Mouse (Mus musculus) CH12.LX (cell line): ENCODE measurements around the gene Ifi211. TPM values are rescaled to one million over a fixed set of nuclear protein-coding genes. Genes with fewer than 3 reads are reported as not detected.
"Not testable (repeated sequence)": the region's sequence is repeated elsewhere in the genome, so short reads cannot be mapped to it uniquely, and the experiment has no call there.

Experiments used
- DNase-seq: peaks from one replicate; pipeline ENCODE4 v3.0.0-alpha.2; 2013; ENCODE audit errors: extremely low read depth
- H3K27ac ChIP-seq: 2 replicates; pipeline ENCODE4 v1.5.1; 2012; ENCODE audit warnings: low read depth, mild to moderate bottlenecking, control low read depth, moderate library complexity; ENCODE audit not compliant: insufficient read depth
- H3K27me3 ChIP-seq: replicated peaks from 2 replicates; pipeline ENCODE3; 2012; ENCODE audit warnings: inconsistent platforms
- H3K36me3 ChIP-seq, 2 experiments: replicated peaks in 1 of 2; 2 replicates each; pipeline versions ENCODE3 to v1.6.1; 2012; ENCODE audit warnings: inconsistent platforms in 1 of 2, low read length in 1 of 2, mild to moderate bottlenecking in 1 of 2, mixed read lengths in 1 of 2, moderate library complexity in 1 of 2; ENCODE audit not compliant: control insufficient read depth in 1 of 2, insufficient read depth in 1 of 2
- H3K4me1 ChIP-seq, 2 experiments: 2 replicates each; pipeline ENCODE4 v1.6.1; 2012; ENCODE audit warnings: inconsistent platforms in 1 of 2, moderate library complexity in 1 of 2; ENCODE audit not compliant: insufficient read depth in 2 of 2, control insufficient read depth in 1 of 2
- H3K4me2 ChIP-seq: 2 replicates; pipeline ENCODE4 v1.6.1; 2012; ENCODE audit warnings: low read depth, mild to moderate bottlenecking, control low read depth; ENCODE audit not compliant: poor library complexity, insufficient read depth, severe bottlenecking
- H3K4me3 ChIP-seq, 3 experiments: fragments of 150-350 bp in 1 of 3; sonication (generic) in 1 of 3; replicated peaks in 1 of 3; 2 replicates each; pipeline versions ENCODE3 to v1.5.1; 2011 to 2012; ENCODE audit warnings: low read depth in 2 of 3, low read length in 2 of 3, mild to moderate bottlenecking in 2 of 3, moderate library complexity in 2 of 3, control low read depth in 1 of 3, improper control_type of control experiment in 1 of 3, inconsistent platforms in 1 of 3, mixed read lengths in 1 of 3; ENCODE audit not compliant: poor library complexity in 1 of 3
- H3K79me2 ChIP-seq: replicated peaks from 2 replicates; pipeline ENCODE4 v1.6.1; 2012; ENCODE audit warnings: mild to moderate bottlenecking, moderate library complexity; ENCODE audit not compliant: control insufficient read depth, poor library complexity, insufficient read depth, severe bottlenecking; ENCODE audit errors: extremely low read depth
- H3K9ac ChIP-seq: 2 replicates; pipeline ENCODE4 v1.6.1; 2012; ENCODE audit warnings: low read depth, mild to moderate bottlenecking, control low read depth, moderate library complexity; ENCODE audit not compliant: insufficient read depth
- H3K9me3 ChIP-seq: replicated peaks from 2 replicates; pipeline ENCODE3; 2012; ENCODE audit warnings: low read length, inconsistent platforms, mixed read lengths
- EP300 ChIP-seq: IDR thresholded peaks from 2 replicates; pipeline ENCODE4 v1.6.1; 2011; ENCODE audit warnings: low read length, improper control_type of control experiment
- IRF4 ChIP-seq: IDR thresholded peaks from 2 replicates; pipeline ENCODE4 v1.6.1; 2014; ENCODE audit warnings: low read depth, mild to moderate bottlenecking, inconsistent platforms, low read length, improper control_type of control experiment
- MYC ChIP-seq: IDR thresholded peaks from 2 replicates; pipeline ENCODE4 v1.6.1; 2011; ENCODE audit warnings: low read depth, mild to moderate bottlenecking, improper control_type of control experiment, low read length
- TBP ChIP-seq: conservative IDR thresholded peaks from 2 replicates; pipeline ENCODE4 v1.6.1; 2011; ENCODE audit warnings: low read depth, low read length, improper control_type of control experiment
- TCF12 ChIP-seq: IDR thresholded peaks from 2 replicates; pipeline ENCODE4 v1.6.1; 2014; ENCODE audit warnings: low read depth, mild to moderate bottlenecking, inconsistent platforms, low read length, improper control_type of control experiment
- dilution Hi-C: fragments of 300-500 bp; cut with MboI; formaldehyde crosslinking; loops from 2 replicates; pipeline ENCODE4 v1.14.3; 2020; ENCODE audit warnings: low sequenced_read_pairs; ENCODE audit not compliant: extremely low pct_unique_long_range_greater_than_20kb, extremely low pct_ligation_motif_present
- in situ Hi-C: fragments of 300-500 bp; cut with MboI; formaldehyde crosslinking; loops from 3 replicates; pipeline ENCODE4 v1.14.3; 2019; ENCODE audit warnings: low sequenced_read_pairs, low pct_ligation_motif_present, low pct_unique_long_range_greater_than_20kb, mixed read lengths
- polyA plus RNA-seq: library from polyadenylated mRNA; unstranded; fragments of >175 nt; gene quantifications from 2 replicates; pipeline ENCODE4 v1.2.1, GENCODE M21; 2012; ENCODE audit warnings: low read depth; ENCODE audit not compliant: insufficient read length
- total RNA-seq, 2 experiments: library from RNA; depleted of rRNA; stranded (reverse); fragments of 300-350 nt in 1 of 2; fragments of >200 nt in 1 of 2; gene quantifications; 2 replicates each; pipeline ENCODE4 v1.2.3; 2012 to 2014

Ifi211 gene
- total and polyA plus RNA-seq, 3 experiments = 57.8 to 114 (median 66.6) TPM

DNA sequence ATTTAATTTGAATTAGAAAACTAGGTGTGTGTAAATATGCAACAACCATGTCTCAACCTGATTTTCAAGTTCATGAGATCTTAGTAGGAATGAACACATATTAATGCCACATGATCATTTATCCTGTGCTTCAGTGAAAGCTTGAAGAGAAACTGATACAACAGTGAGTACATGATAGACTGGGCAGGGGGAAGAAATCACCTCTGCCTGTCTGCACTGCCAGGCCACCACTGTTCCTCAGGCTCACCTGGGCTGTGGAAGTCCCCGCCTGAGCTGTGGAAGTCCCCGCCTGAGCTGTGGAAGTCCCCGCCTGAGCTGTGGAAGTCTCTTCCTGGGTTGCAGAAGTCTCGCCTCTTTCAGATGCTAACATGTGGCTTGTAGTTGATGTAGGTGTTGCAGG is 7.0 kb downstream of the Ifi211 start:
- H3K9ac ChIP-seq, H3K9me3 ChIP-seq, dilution Hi-C loops, H3K27me3 ChIP-seq, H3K4me3 ChIP-seq, H3K79me2 ChIP-seq, H3K4me2 ChIP-seq, H3K36me3 ChIP-seq, in situ Hi-C loops: not testable (repeated sequence)
- Histone ChIP-seq H3K4me1 (peaks cover 0 to 20% of the 10 kb centered on the region in 2 experiments; a peak in 1 of 4 replicates), H3K27ac (peak overlapping the region; percentile 36; the same call in 1 of the 2 replicates)
- peak; percentile 44 for DNase-seq
- TF ChIP-seq IRF4 (peak; percentile 33; the same call in 1 of the 2 replicates), MYC (0 out of 2 replicates have a peak, but pooled peaks have one; percentile 9), TCF12 (peak; percentile 54; the same call in 1 of the 2 replicates), EP300 (peak; percentile 44), TBP (0 out of 2 replicates have a peak, but pooled peaks have one; percentile 29)

DNA sequence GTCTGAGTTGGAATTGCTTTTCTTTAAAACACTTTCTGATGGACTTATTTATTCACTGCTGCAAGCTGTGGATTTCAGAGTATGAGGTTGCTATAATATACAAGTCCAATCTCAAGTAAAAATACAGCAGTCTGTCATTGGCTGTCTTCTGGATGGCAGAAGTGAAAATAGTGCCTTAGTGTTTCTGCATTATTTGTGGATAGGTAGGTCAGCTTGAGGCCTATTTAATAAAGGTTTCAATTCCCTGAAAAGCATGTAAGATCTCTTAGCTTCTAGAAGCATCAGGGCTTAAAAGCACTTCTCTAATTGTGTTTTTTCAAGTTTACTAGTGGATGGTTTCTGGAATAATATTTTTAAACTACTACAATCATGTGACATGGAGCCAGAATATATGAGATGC is 23.1 kb downstream of the Ifi211 start:
- in situ Hi-C loops, H3K9ac ChIP-seq, H3K4me2 ChIP-seq, H3K27me3 ChIP-seq, H3K4me1 ChIP-seq, dilution Hi-C loops, H3K4me3 ChIP-seq, H3K36me3 ChIP-seq, H3K9me3 ChIP-seq, H3K27ac ChIP-seq, H3K79me2 ChIP-seq, DNase-seq: not testable (repeated sequence)

DNA sequence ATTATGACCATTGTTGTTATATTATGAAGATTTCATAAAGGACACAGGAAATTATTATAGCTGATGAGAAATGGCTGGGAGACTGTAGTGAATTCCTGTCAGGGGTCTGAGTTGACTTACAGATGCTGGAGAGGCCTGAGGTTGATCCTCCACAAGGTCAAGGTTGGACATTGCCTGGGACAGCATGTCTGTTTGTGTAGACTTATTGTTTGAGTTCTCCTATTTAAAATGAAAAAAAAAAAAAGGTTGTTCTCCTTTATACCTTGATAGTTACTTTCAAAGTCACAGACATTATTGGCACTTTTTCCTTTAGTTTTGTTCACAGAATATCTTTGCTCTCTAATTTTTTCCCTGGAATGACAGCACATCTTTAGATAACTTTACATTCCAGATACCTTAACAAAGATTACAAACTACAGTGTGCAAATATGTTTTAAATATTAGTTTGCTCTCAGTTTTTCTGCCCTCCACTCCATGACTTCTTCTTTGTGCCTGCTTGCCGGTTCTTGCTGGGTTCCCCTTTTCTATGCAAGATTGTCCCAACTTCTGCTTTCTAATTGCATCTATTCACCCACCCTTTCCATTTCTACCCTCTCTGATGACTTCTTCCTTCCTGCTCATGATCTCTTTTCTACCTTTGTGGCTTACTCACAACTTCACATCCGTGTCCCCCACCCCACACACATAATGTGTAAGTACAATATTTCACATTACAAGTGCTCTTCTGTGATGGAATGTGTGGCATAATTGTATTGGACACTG is 25.6 kb downstream of the Ifi211 start:
- H3K27me3 ChIP-seq, H3K79me2 ChIP-seq, in situ Hi-C loops, DNase-seq, H3K4me2 ChIP-seq, H3K36me3 ChIP-seq, dilution Hi-C loops, H3K4me3 ChIP-seq, H3K9me3 ChIP-seq, H3K4me1 ChIP-seq, H3K9ac ChIP-seq, H3K27ac ChIP-seq: not testable (repeated sequence)
